Mouse (Mus musculus): ENCODE data around the gene Gls.

DNA sequence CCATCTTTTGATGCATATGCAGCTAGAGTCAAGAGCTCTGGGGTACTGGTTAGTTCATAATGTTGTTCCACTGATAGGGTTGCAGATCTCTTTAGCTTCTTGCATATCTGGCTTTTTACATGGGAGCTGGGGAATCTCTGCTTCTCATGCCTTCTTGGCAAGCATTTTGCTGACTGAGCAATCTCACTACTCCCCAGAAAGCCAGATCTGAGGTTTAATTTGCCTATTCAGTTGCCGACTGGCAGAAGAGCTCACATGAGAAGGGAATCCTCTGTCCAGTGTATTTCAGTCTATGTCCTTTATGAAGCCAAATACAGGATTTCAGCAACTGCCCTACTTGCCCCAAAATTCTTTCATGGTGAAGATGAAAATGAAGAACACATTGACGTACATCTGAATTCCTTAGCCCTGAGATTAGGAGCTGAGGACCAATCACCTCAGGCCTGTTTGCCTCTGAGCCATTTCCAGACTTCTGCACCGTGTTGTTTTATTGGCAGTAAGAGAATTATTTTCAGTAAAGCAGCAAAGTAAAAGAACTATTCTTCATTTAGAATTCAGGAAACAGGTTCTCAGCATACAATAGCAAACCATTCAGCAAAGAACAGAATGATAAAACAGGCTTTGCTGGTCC is 33.0 kb upstream of the Gls start:
- no peak for TF ChIP-seq POLR2A (IDR thresholded peaks at IDR 0.05; ENCODE audit: borderline replicate concordance, low read depth, low read length)
- no peak for TF ChIP-seq CTCF (IDR thresholded peaks at IDR 0.05; ENCODE audit: low read depth, low read length)
